Mouse (Mus musculus) megakaryocyte, embryonic 14.5 days (primary cell): Measurements from ENCODE around the gene Cfap70.

Experiments used
- FLI1 ChIP-seq: IDR thresholded peaks from 2 replicates; pipeline ENCODE4 v1.6.1; 2012; ENCODE audit warnings: low read length, inconsistent platforms, mixed read lengths
- GATA1 ChIP-seq: IDR thresholded peaks from 3 replicates; pipeline ENCODE4 v1.6.1; 2012; ENCODE audit warnings: mixed read lengths, low read length, inconsistent platforms, borderline replicate concordance

- no peak for TF ChIP-seq GATA1
- TF ChIP-seq FLI1, result no peak
Measured at GRCm38 (mm10) chr14:20423046-20423445, 29.0 kb downstream of the Cfap70 start.
